23 mouse cellular contexts compared by ENCODE assay signal in the genomic region with DNA sequence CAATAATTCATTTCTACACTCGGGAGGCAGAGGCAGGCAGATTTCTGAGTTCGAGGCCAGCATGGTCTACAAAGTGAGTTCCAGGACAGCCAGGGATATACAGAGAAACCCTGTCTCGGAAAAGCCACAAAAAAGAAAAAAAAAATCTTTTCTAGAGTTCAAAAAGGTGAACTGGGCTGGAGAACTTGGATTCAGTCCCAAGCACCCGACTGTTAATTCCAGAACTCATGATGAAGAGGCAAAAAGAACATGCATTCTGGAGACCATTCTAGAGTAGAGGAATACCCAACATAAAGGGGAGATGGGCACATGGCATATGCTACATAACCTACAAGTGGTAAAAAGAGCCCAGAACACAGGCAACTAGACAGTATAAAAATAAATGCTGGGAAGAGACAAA. TPM values are rescaled to one million over a fixed set of nuclear protein-coding genes. Genes with fewer than 3 reads are reported as not detected.
DNase-seq lines count a peak whose midpoint lies in the region; ATAC-seq and TF ChIP-seq lines count a peak whose summit lies in the region.
"Had no signal": no experiment of that assay in that cellular context is flagged by ENCODE, and none has a peak within 500 bp of the region (broad histone marks: within the 10 kb centered on the region; RNA-seq: fewer than 3 reads in every experiment).

No protein-coding gene starts in this region.

- TF ChIP-seq CTCF in intestine, postnatal 0 days (IDR thresholded peaks at IDR 0.05; ENCODE audit: low read depth) = no peak
- TF ChIP-seq CTCF in kidney, adult 2 months (conservative IDR thresholded peaks at IDR 0.05; ENCODE audit: insufficient read depth, insufficient read length, low read depth, low read length) = no peak
- TF ChIP-seq CTCF in liver, postnatal 0 days (IDR thresholded peaks at IDR 0.05; ENCODE audit: low read depth) = no peak

- DNase-seq in kidney, adult 2 months = peak; percentile 52
- DNase-seq in kidney, postnatal 10 days = no peak
- no peak for DNase-seq in liver
- DNase-seq in liver, postnatal 0 days = no peak
- DNase-seq in midbrain, embryonic 11.5 days (ENCODE audit: low spot score, missing footprints) = no peak
- DNase-seq: adrenal gland, adult 2 months; adrenal gland, postnatal 14 days; cerebellum, adult 11 months; cerebellum, adult 2 months; cerebellum, adult 9-11 months; cerebellum, postnatal 25 days; forebrain, postnatal 0 days; gastrocnemius, postnatal 10 days; gastrocnemius, postnatal 36 days had no signal

- no peak for ATAC-seq in intestine, postnatal 0 days
- no peak for ATAC-seq in intestine, embryonic 16.5 days
- no peak for ATAC-seq in liver, embryonic 15.5 days (ENCODE audit: insufficient read depth)
- no peak for ATAC-seq in liver, postnatal 0 days
- ATAC-seq in midbrain, embryonic 11.5 days (ENCODE audit: low FRiP score) = no peak
- ATAC-seq: CD4-positive, CD25-positive, alpha-beta regulatory T cell, adult 4 months; forebrain, embryonic 14.5 days; forebrain, postnatal 0 days had no signal

- peaks cover 10% of the 10 kb centered on the region; the same call in 1 of the 2 replicates for H3K4me1 ChIP-seq in intestine, postnatal 0 days (replicated peaks; ENCODE audit: control insufficient read depth, insufficient read depth, low read length)
- peaks cover 27% of the 10 kb centered on the region for H3K4me1 ChIP-seq in intestine, embryonic 16.5 days (ENCODE audit: control insufficient read depth, insufficient read depth, low read length)
- peaks cover 5% of the 10 kb centered on the region for H3K4me1 ChIP-seq in kidney, adult 2 months (ENCODE audit: control insufficient read depth, insufficient read depth, low read length)
- peaks cover 47% of the 10 kb centered on the region for H3K4me1 ChIP-seq in liver, embryonic 15.5 days (replicated peaks)
- peaks cover 35% of the 10 kb centered on the region for H3K4me1 ChIP-seq in liver, postnatal 0 days (ENCODE audit: insufficient read depth)
- peaks cover 6% of the 10 kb centered on the region; the same call in 1 of the 2 replicates for H3K4me1 ChIP-seq in midbrain, embryonic 11.5 days (ENCODE audit: control insufficient read depth, insufficient read depth, low read length)
- H3K4me1 ChIP-seq: embryonic facial prominence, embryonic 12.5 days had no signal

- no peak overlapping the region for H3K4me3 ChIP-seq in intestine, postnatal 0 days (ENCODE audit: low read depth, low read length)
- H3K4me3 ChIP-seq in intestine, embryonic 16.5 days (ENCODE audit: low read length) = no peak overlapping the region
- no peak overlapping the region for H3K4me3 ChIP-seq in kidney, adult 2 months (ENCODE audit: insufficient read depth, low read depth, low read length)
- H3K4me3 ChIP-seq in liver, embryonic 15.5 days (replicated peaks) = peak overlapping the region; percentile 72; the same call in 1 of the 2 replicates
- H3K4me3 ChIP-seq in liver, postnatal 0 days (ENCODE audit: low read depth, low read length) = peak overlapping the region; percentile 64
- no peak overlapping the region for H3K4me3 ChIP-seq in midbrain, embryonic 11.5 days (ENCODE audit: low read depth, low read length)
- H3K4me3 ChIP-seq: embryonic facial prominence, embryonic 12.5 days; embryonic facial prominence, embryonic 15.5 days; hindbrain, embryonic 12.5 days had no signal

- H3K9me3 ChIP-seq in intestine, postnatal 0 days (ENCODE audit: control insufficient read depth) = no peaks in the 10 kb centered on the region
- H3K9me3 ChIP-seq in intestine, embryonic 16.5 days (ENCODE audit: control insufficient read depth, low read length) = no peaks in the 10 kb centered on the region
- H3K9me3 ChIP-seq in liver, embryonic 15.5 days (replicated peaks) = no peaks in the 10 kb centered on the region
- no peaks in the 10 kb centered on the region for H3K9me3 ChIP-seq in liver, postnatal 0 days (ENCODE audit: low read length)
- H3K9me3 ChIP-seq in midbrain, embryonic 11.5 days (ENCODE audit: control insufficient read depth, low read length) = no peaks in the 10 kb centered on the region
- H3K9me3 ChIP-seq: embryonic facial prominence, embryonic 12.5 days; embryonic facial prominence, embryonic 15.5 days; hindbrain, embryonic 12.5 days had no signal

- no peak overlapping the region for H3K9ac ChIP-seq in intestine, postnatal 0 days (ENCODE audit: low read depth, low read length)
- H3K9ac ChIP-seq in intestine, embryonic 16.5 days (ENCODE audit: low read depth, low read length) = no peak overlapping the region
- no peak overlapping the region for H3K9ac ChIP-seq in liver, embryonic 15.5 days
- H3K9ac ChIP-seq in liver, postnatal 0 days (replicated peaks) = peak overlapping the region; percentile 83; the same call in 1 of the 2 replicates
- H3K9ac ChIP-seq in midbrain, embryonic 11.5 days (ENCODE audit: low read length) = no peak overlapping the region
- H3K9ac ChIP-seq: embryonic facial prominence, embryonic 12.5 days; embryonic facial prominence, embryonic 15.5 days; forebrain, postnatal 0 days; hindbrain, embryonic 12.5 days had no signal

- 91% methylated on average over 4 of the region's 4 CpGs for WGBS in intestine, postnatal 0 days
- WGBS in intestine, embryonic 16.5 days = 91% methylated on average over 4 of the region's 4 CpGs
- WGBS in kidney, adult 2 months = 64% methylated on average over 4 of the region's 4 CpGs
- WGBS in liver, embryonic 15.5 days (ENCODE audit: insufficient replicate concordance) = 71% methylated on average over 4 of the region's 4 CpGs
- WGBS in liver, postnatal 0 days (ENCODE audit: insufficient replicate concordance) = 71% methylated on average over 4 of the region's 4 CpGs
- 95% methylated on average over 4 of the region's 4 CpGs for WGBS in midbrain, embryonic 11.5 days

- no peaks in the 10 kb centered on the region for H3K27me3 ChIP-seq in intestine, postnatal 0 days (replicated peaks; ENCODE audit: control insufficient read depth, insufficient read depth, low read length)
- H3K27me3 ChIP-seq in intestine, embryonic 16.5 days (replicated peaks; ENCODE audit: control insufficient read depth, insufficient read depth, low read length) = no peaks in the 10 kb centered on the region
- no peaks in the 10 kb centered on the region for H3K27me3 ChIP-seq in kidney, adult 2 months (replicated peaks; ENCODE audit: control insufficient read depth, insufficient read depth, low read length)
- H3K27me3 ChIP-seq in liver, embryonic 15.5 days = no peaks in the 10 kb centered on the region
- no peaks in the 10 kb centered on the region for H3K27me3 ChIP-seq in liver, postnatal 0 days (ENCODE audit: insufficient read depth, low read length)
- no peaks in the 10 kb centered on the region for H3K27me3 ChIP-seq in midbrain, embryonic 11.5 days (ENCODE audit: control insufficient read depth, insufficient read depth, low read length)
- H3K27me3 ChIP-seq: embryonic facial prominence, embryonic 12.5 days; embryonic facial prominence, embryonic 15.5 days; hindbrain, embryonic 12.5 days had no signal

- peak overlapping the region; percentile 90; the same call in 1 of the 2 replicates for H3K4me2 ChIP-seq in intestine, postnatal 0 days (replicated peaks; ENCODE audit: low read depth)
- H3K4me2 ChIP-seq in intestine, embryonic 16.5 days (ENCODE audit: low read depth, low read length) = no peak overlapping the region
- peak overlapping the region; percentile 96; the same call in 1 of the 2 replicates for H3K4me2 ChIP-seq in liver, embryonic 15.5 days
- H3K4me2 ChIP-seq in liver, postnatal 0 days (ENCODE audit: low read depth, low read length) = peak overlapping the region; percentile 81
- no peak overlapping the region for H3K4me2 ChIP-seq in midbrain, embryonic 11.5 days
- H3K4me2 ChIP-seq: embryonic facial prominence, embryonic 12.5 days; heart, embryonic 11.5 days; hindbrain, embryonic 12.5 days had no signal

- TF ChIP-seq EP300 in liver, postnatal 0 days (IDR thresholded peaks at IDR 0.05; ENCODE audit: low read depth) = no peak

- no peak for TF ChIP-seq POLR2A in kidney, adult 2 months (IDR thresholded peaks at IDR 0.05; ENCODE audit: low read depth, low read length)

- no peak overlapping the region for H3K27ac ChIP-seq in intestine, postnatal 0 days (ENCODE audit: low read depth, low read length)
- no peak overlapping the region for H3K27ac ChIP-seq in intestine, embryonic 16.5 days (ENCODE audit: low read length)
- H3K27ac ChIP-seq in kidney, adult 2 months (ENCODE audit: insufficient read depth, low read depth, low read length) = no peak overlapping the region
- H3K27ac ChIP-seq in liver, embryonic 15.5 days (replicated peaks) = no peak overlapping the region
- H3K27ac ChIP-seq in liver, postnatal 0 days (ENCODE audit: low read depth) = peak overlapping the region; percentile 95
- no peak overlapping the region for H3K27ac ChIP-seq in midbrain, embryonic 11.5 days (ENCODE audit: low read depth, low read length)
- H3K27ac ChIP-seq: embryonic facial prominence, embryonic 12.5 days; embryonic facial prominence, embryonic 15.5 days; hindbrain, embryonic 12.5 days had no signal

- no peaks in the 10 kb centered on the region; the same call in 1 of the 2 replicates for H3K36me3 ChIP-seq in intestine, postnatal 0 days (ENCODE audit: control insufficient read depth, insufficient read depth)
- no peaks in the 10 kb centered on the region for H3K36me3 ChIP-seq in intestine, embryonic 16.5 days (ENCODE audit: control insufficient read depth, insufficient read depth, low read length)
- H3K36me3 ChIP-seq in kidney, adult 2 months (ENCODE audit: control insufficient read depth, insufficient read depth, low read length) = no peaks in the 10 kb centered on the region
- H3K36me3 ChIP-seq in liver, embryonic 15.5 days (replicated peaks) = no peaks in the 10 kb centered on the region
- H3K36me3 ChIP-seq in liver, postnatal 0 days (replicated peaks; ENCODE audit: insufficient read depth, low read length) = no peaks in the 10 kb centered on the region
- no peaks in the 10 kb centered on the region for H3K36me3 ChIP-seq in midbrain, embryonic 11.5 days (ENCODE audit: control insufficient read depth, insufficient read depth, low read length)
- H3K36me3 ChIP-seq: embryonic facial prominence, embryonic 12.5 days; embryonic facial prominence, embryonic 15.5 days; hindbrain, embryonic 12.5 days had no signal

RNA-seq across cellular contexts. Expression of gene Acat1, which starts 2.4 kb away (rescaled TPM):
- polyA plus RNA-seq in intestine, postnatal 0 days (2015; fragmentation: Nextera tagmentation; extraction: Ambion mirVana) = 204 and 207 TPM in 2 replicates
- 167 and 174 TPM in 2 replicates for polyA plus RNA-seq in intestine, embryonic 16.5 days (2015; fragmentation: Nextera tagmentation; extraction: Ambion mirVana)
- polyA plus RNA-seq in kidney, adult 2 months (2012; rRNA removed) = 134 and 154 TPM in 2 replicates
- polyA plus RNA-seq in liver, embryonic 15.5 days (2015; fragmentation: Nextera tagmentation; extraction: Ambion mirVana) = 107 and 123 TPM in 2 replicates
- polyA plus RNA-seq in liver, postnatal 0 days (2015; fragmentation: Nextera tagmentation; extraction: Ambion mirVana) = 332 and 340 TPM in 2 replicates
- 52.7 and 53.2 TPM in 2 replicates for polyA plus RNA-seq in midbrain, embryonic 11.5 days (2014; fragmentation: Nextera tagmentation; extraction: Ambion mirVana)

Comparison
In these comparisons a context has a peak if more than half of its experiments do, and no peak if none do; other contexts are left out.
1. H3K4me2 ChIP-seq: peak in intestine, postnatal 0 days (single experiment), liver, embryonic 15.5 days (single experiment) and liver, postnatal 0 days (single experiment); none in intestine, embryonic 16.5 days (single experiment) and midbrain, embryonic 11.5 days (single experiment).
2. H3K4me3 ChIP-seq: peak in liver, embryonic 15.5 days (single experiment) and liver, postnatal 0 days (single experiment); none in intestine, postnatal 0 days (single experiment), intestine, embryonic 16.5 days (single experiment), kidney, adult 2 months (single experiment) and midbrain, embryonic 11.5 days (single experiment).